Mouse (Mus musculus): ENCODE results near the gene Zfp113. TPM values are rescaled to one million over a fixed set of nuclear protein-coding genes. Genes with fewer than 3 reads are reported as not detected.
A peak's percentile ranks its signal among the peaks of the same experiment; 100 is the strongest.

Zfp113 gene
- polyA plus RNA-seq, 1 experiment from 2014 or later = 11.6 TPM

DNA sequence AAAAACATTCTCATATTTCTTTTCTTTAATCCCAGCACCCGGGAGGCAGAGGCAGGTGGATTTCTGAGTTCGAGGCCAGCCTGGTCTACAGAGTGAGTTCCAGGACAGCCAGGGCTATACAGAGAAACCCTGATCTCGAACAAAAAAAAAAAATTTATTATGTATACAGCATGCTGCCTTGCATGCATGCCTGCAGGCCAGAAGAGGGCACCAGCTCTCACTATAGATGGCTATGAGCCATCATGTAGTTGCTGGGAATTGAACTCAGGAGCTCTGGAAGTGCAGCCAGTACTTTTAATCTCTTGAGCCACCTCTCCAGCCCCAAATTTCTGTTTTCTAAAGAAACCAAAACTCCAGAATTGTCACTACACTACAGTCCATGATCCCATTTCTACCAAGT lies 65.3 kb downstream of the Zfp113 start:
- Histone ChIP-seq H3K27me3 (replicated peaks; ENCODE audit: control insufficient read depth, insufficient read depth, low read length) (no peaks in the 10 kb centered on the region), H3K9ac (ENCODE audit: low read depth, low read length) (no peak overlapping the region), H3K27ac (replicated peaks; ENCODE audit: low read depth, low read length) (no peak overlapping the region), H3K36me3 (ENCODE audit: control insufficient read depth, insufficient read depth, low read length) (peaks cover 52% of the 10 kb centered on the region), H3K9me3 (ENCODE audit: control insufficient read depth, low read length) (no peaks in the 10 kb centered on the region), H3K4me3 (ENCODE audit: low read depth, low read length) (no peak overlapping the region), H3K4me2 (ENCODE audit: low read depth, low read length) (no peak overlapping the region), H3K4me1 (ENCODE audit: control insufficient read depth, insufficient read depth, low read length) (peaks cover 8% of the 10 kb centered on the region)
- 77% methylated on average over 3 of the region's 3 CpGs for WGBS
- no peak for ATAC-seq (ENCODE audit: low read depth)
- DNase-seq (ENCODE audit: low spot score) = no peak

MicroRNA genes within 50 kb of the gene (microRNA counts, 519-probe panel; counts per million panel counts)
- 3,442 counts per million, percentile 81 among the panel's probes with 10 or more counts for microRNA mmu-miR-106b
- microRNA mmu-miR-25 = 4,207 counts per million, percentile 95 among the panel's probes with 10 or more counts
- 3,230 counts per million, percentile 77 among the panel's probes with 10 or more counts for microRNA mmu-miR-93

Small RNA genes lying within 50 kb of the gene (microRNA-seq; reads per million reads assigned to microRNA genes)
- gene Mir106b (ENCODE audit: borderline number of aligned reads) (3,259 reads per million, percentile 86 among the genes with 10 or more reads in this experiment), gene Mir25 (ENCODE audit: borderline number of aligned reads) (541 reads per million, percentile 70 among the genes with 10 or more reads in this experiment), gene Mir93 (ENCODE audit: borderline number of aligned reads) (3,568 reads per million, percentile 87 among the genes with 10 or more reads in this experiment)

Other genes with a start within 250 kb of the Zfp113 start
- gene Cyp3a13, start 234.1 kb downstream of the Zfp113 start, polyA plus RNA-seq (2014; fragmentation: Nextera tagmentation; extraction: Ambion mirVana) = 0.07 TPM in 1 of 2 replicates, not detected in the other
- gene Gjc3, start 192.6 kb downstream of the Zfp113 start, polyA plus RNA-seq (2014; fragmentation: Nextera tagmentation; extraction: Ambion mirVana) = 0.45 and 0.88 TPM in 2 replicates
- 0.14 TPM in 1 of 2 replicates, not detected in the other for gene Azgp1, start 174.2 kb downstream of the Zfp113 start, polyA plus RNA-seq (2014; fragmentation: Nextera tagmentation; extraction: Ambion mirVana)
- not detected in 2 replicates for gene Smok3a, start 134.5 kb downstream of the Zfp113 start, polyA plus RNA-seq (2014; fragmentation: Nextera tagmentation; extraction: Ambion mirVana)
- not detected in 2 replicates for gene Smok3b, start 134.3 kb downstream of the Zfp113 start, polyA plus RNA-seq (2014; fragmentation: Nextera tagmentation; extraction: Ambion mirVana)
- not detected in 2 replicates for gene Smok3c, start 102.5 kb downstream of the Zfp113 start, polyA plus RNA-seq (2014; fragmentation: Nextera tagmentation; extraction: Ambion mirVana)
- gene Zkscan1, start 70.7 kb downstream of the Zfp113 start, polyA plus RNA-seq (2014; fragmentation: Nextera tagmentation; extraction: Ambion mirVana) = 23.5 and 25.8 TPM in 2 replicates
- gene Zscan21, start 38.8 kb downstream of the Zfp113 start, polyA plus RNA-seq (2014; fragmentation: Nextera tagmentation; extraction: Ambion mirVana) = 52.8 and 63.5 TPM in 2 replicates
- gene Cops6, start 5.3 kb upstream of the Zfp113 start, polyA plus RNA-seq (2014; fragmentation: Nextera tagmentation; extraction: Ambion mirVana) = 233 and 264 TPM in 2 replicates
- 17.5 and 18.9 TPM in 2 replicates for gene Ap4m1, start 16.3 kb upstream of the Zfp113 start, polyA plus RNA-seq (2014; fragmentation: Nextera tagmentation; extraction: Ambion mirVana)
- 120 and 138 TPM in 2 replicates for gene Mcm7, start 16.7 kb upstream of the Zfp113 start, polyA plus RNA-seq (2014; fragmentation: Nextera tagmentation; extraction: Ambion mirVana)
- gene Taf6, start 31.7 kb upstream of the Zfp113 start, polyA plus RNA-seq (2014; fragmentation: Nextera tagmentation; extraction: Ambion mirVana) = 70.4 and 75.8 TPM in 2 replicates
- gene Cnpy4, start 31.7 kb upstream of the Zfp113 start, polyA plus RNA-seq (2014; fragmentation: Nextera tagmentation; extraction: Ambion mirVana) = 54.0 and 57.4 TPM in 2 replicates
- gene Mblac1, start 38.6 kb upstream of the Zfp113 start, polyA plus RNA-seq (2014; fragmentation: Nextera tagmentation; extraction: Ambion mirVana) = 7.4 and 7.5 TPM in 2 replicates
- not detected in 2 replicates for gene Nxpe5, start 70.2 kb upstream of the Zfp113 start, polyA plus RNA-seq (2014; fragmentation: Nextera tagmentation; extraction: Ambion mirVana)
- 71.7 and 73.2 TPM in 2 replicates for gene Lamtor4, start 99.7 kb upstream of the Zfp113 start, polyA plus RNA-seq (2014; fragmentation: Nextera tagmentation; extraction: Ambion mirVana)
- 5.6 and 5.8 TPM in 2 replicates for gene BC037034, start 108.3 kb upstream of the Zfp113 start, polyA plus RNA-seq (2014; fragmentation: Nextera tagmentation; extraction: Ambion mirVana)
- 2.5 and 3.5 TPM in 2 replicates for gene Gal3st4, start 117.1 kb upstream of the Zfp113 start, polyA plus RNA-seq (2014; fragmentation: Nextera tagmentation; extraction: Ambion mirVana)
- gene Gm43720, start 124.2 kb upstream of the Zfp113 start, polyA plus RNA-seq (2014; fragmentation: Nextera tagmentation; extraction: Ambion mirVana) = 0.09 and 0.10 TPM in 2 replicates
- 3.9 and 4.5 TPM in 2 replicates for gene Gpc2, start 124.3 kb upstream of the Zfp113 start, polyA plus RNA-seq (2014; fragmentation: Nextera tagmentation; extraction: Ambion mirVana)
- gene Stag3, start 124.5 kb upstream of the Zfp113 start, polyA plus RNA-seq (2014; fragmentation: Nextera tagmentation; extraction: Ambion mirVana) = 4.1 and 6.2 TPM in 2 replicates
- not detected in 2 replicates for gene Pvrig, start 186.2 kb upstream of the Zfp113 start, polyA plus RNA-seq (2014; fragmentation: Nextera tagmentation; extraction: Ambion mirVana)